Mouse (Mus musculus): ENCODE measurements around the gene Zgrf1.
A peak's percentile ranks its signal among the peaks of the same experiment; 100 is the strongest.

Gene Zgrf1

DNA sequence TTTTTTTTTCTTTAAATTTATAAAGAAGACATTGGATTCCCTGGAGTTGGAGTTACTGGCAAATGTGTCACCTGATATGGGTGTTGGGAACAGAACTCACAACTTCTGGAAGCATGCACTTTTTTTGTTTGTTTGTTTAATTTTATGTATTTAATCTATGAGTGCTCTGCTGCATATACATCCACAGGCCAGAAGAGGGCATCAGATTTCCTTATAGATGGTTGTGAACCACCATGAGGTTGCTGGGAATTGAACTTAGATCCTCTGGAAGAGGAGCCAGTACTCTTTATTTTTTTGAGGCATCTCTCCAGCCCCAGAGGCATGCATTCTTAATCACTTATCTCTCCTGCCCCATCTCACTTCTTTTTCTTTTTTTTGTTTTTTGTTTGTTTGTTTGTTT lies 4.9 kb downstream of the Zgrf1 start:
- no peak for DNase-seq (ENCODE audit: low spot score in 2 of 2)

DNA sequence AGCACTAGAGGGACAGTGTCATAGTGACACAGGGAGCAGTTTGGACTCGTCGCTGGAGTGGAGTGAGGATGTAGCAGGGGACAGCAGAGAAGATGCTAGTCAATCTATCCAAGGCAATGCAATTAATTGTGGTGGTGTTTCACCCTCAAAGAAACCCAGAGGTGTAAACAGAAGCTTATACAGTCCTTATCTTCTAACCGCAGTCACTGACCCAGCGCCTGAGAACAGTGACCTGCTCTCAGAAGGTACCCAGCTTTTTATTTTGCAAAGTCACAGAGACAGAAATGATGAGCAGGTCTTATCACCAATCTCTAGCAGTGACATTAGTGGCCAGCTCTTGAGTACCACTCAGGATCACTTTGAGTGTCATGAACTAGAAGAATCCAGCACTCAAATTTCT lies 9.7 kb downstream of the Zgrf1 start:
- no peak for DNase-seq (ENCODE audit: low spot score in 2 of 2)

DNA sequence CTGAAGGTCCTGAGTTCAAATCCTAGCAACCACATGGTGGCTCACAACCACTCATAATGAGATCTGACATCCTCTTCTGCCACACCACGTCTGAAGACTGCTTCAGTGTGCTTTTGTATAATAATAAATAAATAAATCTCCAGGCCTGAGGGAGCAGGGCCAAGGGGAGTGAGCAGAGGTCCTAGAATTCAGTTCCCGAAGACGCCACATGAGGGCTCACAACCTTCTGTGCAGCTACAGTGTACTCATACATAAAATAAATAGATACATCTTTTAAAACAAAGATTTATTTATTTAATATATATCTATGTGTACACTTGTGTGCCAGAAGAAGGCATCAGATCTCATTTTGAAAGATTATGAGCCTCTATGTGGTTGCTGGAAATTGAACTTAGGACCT lies 11.8 kb downstream of the Zgrf1 start:
- no peak for DNase-seq (ENCODE audit: low spot score in 2 of 2)

DNA sequence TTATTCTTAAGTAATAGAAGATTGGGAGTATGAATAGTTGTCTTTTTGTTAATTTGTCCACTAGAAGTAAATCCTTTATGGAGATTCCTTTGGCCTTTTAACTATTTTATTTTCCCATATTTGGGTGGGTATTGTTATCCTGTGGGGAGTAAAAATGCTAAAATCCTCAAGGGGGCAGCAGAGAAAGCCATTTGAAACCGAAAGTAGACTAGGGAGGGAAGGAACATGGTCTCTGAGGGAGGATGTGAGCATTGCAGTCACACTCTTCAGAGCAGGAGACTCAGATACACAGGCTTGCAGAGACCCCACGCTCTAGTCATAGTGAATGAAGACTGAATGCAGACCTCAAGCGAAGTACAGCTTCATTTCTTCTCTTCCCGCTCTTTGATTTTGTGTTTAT lies 19.3 kb downstream of the Zgrf1 start:
- peak; percentile 49 to 60 for DNase-seq (ENCODE audit: low spot score in 2 of 2)

DNA sequence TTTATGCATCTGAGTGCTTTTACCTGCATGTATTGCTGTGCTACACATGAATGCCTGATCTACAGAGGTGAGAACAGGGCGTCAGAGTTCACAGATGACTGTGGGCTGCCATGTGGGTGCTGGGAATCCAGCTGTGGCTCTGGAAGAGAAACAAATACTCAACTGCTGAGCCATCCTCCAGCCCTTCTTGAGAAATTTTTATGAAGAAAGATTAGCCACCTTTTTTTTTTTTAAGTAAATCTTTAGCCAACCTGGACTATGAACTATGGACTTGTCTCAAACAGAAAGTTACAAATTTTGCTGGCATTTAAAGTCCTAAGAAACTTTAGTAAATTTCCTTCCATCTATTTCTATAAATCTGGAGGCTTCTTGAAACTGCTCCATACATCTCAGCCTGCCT lies 43.8 kb downstream of the Zgrf1 start:
- no peak for DNase-seq (ENCODE audit: low spot score in 2 of 2)

DNA sequence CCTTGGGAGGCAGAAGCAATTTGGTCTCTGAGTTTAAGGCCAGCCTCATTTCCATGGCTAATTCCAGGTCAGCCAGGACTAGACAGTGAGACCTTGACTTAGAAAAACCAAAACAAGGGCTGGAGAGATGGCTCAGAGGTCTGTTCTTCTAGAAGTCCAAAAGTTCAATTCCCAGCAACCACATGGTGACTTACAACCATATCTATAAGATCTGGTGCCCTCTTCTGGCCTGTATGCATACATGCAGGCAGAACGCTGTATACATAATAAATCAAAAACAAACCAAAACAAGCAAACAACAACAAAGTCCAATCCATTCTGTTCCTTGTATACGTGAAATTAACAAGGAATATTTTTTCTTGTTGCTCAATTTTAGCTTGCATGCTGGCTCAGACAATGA lies 54.8 kb downstream of the Zgrf1 start:
- no peak for DNase-seq (ENCODE audit: low spot score in 2 of 2)

DNA sequence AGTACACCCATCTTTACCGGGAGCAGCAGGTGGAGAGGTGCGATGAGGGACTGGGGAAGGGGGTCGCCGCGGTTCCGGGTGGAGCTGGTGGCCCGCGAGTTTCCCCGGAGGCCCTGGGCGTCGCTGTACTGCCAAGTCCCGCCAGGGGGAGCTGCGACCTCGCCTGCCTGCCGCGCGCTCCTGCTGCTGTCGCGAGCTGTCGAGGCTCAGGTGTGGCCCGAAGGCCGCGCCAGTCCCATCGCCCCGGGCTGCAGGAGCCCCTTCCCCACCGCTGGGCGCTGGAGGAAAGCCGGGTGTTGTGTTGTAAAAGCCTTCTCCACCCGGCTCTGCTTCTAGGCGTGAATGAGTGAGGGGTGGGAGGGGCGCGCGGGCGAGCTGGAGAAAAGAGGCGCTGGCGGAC lies 72.0 kb downstream of the Zgrf1 start:
- peak in 1 of 2 experiments; percentile 31 for DNase-seq (ENCODE audit: low spot score in 2 of 2)

DNA sequence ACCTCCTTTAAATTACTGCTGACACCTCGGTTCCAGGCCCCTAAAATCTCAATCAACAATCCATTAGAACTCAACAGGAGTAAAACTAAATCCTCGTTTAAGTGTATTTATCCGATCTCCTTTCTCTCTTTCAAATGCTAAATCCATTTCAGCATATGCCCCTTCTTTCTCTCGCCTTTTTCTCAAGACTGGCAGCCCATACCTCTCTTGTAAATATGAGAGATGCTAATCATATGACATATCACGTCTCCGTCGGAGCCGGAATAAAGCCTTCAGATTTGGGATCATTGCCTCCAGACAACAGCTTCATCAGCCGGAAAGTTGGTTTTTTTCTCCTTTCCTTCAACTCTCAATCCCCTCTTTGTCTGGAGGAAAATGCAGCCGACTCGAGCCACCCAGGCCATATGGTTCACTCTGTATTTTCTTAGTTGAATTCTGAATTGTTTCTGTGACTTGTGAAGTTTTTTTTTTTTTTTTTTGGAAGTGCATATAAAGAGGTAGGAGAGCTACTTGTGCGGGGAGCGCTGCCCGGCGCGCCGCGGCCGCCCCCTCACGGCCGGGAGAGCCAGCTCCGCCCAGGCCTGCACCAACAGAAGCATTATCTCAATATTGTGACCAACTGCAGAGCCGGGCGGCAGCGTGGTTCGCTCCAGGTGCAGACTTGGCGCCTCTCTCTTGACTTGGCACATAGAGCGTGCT lies 72.6 kb downstream of the Zgrf1 start:
- no peak for DNase-seq (ENCODE audit: low spot score in 2 of 2)

DNA sequence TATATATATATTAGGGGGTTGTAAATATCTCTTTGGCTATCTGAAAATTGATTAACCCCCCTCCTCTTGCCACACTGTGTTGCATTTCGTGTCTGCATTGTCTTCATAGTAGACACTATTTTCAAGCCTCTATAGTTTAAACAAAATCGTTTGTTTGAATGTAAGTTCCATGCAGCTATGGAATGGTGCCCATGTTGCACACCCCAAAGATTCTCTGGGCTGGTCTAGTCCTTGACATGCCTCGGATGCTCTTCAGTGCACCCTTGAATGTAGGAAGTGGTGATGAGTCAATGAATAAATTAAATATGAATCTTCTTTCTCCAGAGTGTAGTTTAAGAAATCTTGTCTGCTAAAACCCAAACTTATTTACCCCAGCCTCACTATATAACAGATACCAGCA lies 73.2 kb downstream of the Zgrf1 start:
- no peak for DNase-seq (ENCODE audit: low spot score in 2 of 2)

DNA sequence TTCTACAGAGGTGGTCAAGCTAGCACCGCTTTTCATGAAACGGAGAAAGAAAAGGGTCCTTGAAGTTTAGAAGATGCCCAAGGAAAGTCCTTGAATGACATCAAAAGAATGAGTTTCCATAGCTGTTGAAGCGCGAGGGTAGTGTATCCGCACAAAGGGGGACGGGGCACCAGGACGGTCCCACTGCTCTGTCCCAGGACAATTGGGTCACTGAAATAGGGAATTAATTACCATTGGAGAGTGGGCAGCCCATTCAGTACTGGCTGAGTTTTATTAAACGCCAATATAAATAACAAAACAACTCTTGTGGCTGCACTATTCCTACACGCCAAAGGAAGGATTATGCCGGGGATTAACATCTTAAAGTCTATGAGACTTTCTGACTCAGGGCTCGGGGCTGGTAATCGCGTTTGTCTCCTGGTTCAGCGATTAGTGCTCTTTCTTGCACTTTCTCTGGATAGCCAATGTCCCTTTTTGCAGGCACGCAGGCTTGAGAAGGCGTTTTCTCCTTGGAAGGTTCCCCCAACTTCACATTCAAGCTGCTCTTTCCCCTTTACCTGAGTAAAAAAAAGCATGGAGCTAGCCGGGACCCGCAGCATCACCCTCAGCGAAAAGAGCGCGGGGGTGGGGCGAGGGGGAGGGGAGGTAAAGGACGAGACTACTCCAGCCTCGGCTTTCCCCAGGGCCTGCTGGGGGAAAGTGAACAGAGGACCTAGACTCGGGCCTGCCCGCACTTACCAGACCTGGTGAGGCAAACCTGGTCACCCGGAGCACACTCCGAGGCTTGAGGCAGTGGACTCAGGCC lies 74.1 kb downstream of the Zgrf1 start:
- no peak for DNase-seq (ENCODE audit: low spot score in 2 of 2)

DNA sequence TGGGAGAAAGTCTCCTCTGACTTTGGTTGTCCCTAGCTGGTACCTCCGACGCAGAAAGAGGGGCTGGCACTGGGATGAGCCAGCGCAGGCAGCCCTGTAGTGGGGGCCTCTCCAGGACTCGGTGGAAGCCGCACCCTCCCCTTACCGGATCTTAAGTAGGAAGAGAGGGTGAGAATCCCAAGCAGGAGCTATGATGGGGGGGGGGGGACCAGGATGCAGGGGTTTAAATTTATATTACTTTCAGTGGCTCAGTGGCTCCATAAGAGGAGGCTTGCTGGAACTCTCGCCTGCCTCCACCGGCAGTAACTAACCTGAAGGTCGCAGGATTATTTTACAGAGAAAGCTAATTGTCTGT lies 74.6 kb downstream of the Zgrf1 start:
- no peak for DNase-seq (ENCODE audit: low spot score in 2 of 2)

DNA sequence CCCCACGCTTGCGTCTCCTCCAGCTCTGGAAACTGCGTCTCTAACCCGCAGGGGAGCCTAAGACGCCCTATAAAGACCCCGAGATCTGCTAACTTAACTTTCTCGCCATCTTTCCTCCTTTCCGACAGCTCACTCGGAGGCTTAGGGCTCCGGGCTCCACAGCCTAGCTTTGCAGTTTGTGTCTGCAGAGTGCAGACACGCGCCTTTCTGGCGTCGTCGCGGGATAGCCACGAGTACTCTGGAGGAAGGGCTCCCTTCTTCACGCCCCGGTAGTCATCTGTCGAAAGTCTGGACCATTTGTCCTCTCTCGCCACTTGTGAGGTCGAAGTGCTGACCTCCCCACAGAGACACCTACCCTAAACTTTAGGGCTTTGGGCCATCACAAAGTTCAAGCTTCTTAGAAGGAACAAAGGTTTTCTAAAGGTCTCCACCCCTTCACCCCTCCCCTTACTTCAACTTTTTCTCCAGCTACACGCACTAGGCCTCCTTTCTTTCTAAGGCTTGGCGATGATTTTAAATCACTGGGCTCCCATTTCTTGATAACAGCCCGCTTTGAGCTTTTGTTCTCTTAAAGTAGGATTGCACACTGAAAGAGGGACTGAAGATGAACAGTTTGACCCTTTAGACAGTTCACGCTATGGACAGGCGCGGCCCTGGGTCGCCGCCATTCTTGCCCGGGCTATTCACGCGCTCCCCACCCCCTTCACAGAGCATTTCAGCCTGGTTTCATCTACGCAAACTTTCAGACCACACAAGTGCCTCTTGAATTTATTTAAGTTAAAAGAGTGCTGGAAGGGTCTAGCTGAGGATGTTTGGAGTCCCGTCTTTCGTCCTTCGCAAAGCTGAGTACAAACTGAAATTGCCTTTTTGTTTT lies 75.3 kb downstream of the Zgrf1 start:
- no peak for DNase-seq (ENCODE audit: low spot score in 2 of 2)

DNA sequence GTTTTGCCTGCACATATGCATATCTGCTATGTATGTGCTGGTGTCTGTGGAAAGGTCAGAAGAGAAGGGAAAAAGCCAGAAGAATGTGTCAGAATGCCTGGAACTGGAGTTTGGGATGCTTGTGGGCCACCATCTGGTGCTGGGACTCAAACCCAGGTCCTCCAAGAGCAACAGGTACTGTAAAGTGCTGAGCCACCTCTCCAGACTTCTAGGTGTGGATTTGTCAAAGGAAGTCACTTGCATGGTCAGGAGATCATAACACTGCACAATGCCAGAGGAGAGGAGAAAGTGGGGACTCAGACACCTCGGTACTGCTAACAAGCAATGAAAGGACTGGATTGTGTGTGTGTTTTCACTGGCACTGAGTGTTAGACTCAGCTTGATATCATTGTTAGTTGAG lies 76.9 kb downstream of the Zgrf1 start:
- DNase-seq (ENCODE audit: low spot score in 2 of 2): no peak

DNA sequence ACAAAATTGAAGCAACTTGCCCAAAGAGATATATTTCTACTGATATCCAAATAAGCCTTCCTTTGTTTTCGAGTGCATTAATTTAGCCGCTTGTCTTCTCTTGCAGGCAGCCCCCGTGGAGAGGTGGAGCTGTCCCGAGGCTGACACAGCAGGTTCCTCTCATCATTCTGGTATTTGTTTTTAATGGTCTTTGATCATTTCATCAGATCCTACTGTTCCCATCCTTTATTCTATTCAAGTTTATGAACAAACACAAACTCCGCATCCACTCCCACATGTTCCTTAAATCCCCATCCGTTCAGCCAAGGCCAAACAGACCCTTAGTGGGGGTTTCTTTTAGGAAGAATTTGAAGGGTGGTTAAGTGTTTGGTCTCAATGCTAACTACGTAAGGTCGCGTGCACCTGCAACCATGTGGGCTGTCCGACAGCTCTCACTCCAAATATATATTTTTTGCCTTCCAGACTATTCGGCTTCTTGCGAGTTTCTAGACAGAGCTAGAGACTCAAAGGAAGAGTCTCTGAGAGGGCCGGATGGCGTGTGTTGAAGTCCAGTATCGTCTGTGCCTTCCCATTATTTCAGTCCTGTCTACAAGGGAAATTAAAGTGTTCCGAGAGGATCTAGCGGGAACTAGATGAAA lies 77.6 kb downstream of the Zgrf1 start:
- no peak for DNase-seq (ENCODE audit: low spot score in 2 of 2)

DNA sequence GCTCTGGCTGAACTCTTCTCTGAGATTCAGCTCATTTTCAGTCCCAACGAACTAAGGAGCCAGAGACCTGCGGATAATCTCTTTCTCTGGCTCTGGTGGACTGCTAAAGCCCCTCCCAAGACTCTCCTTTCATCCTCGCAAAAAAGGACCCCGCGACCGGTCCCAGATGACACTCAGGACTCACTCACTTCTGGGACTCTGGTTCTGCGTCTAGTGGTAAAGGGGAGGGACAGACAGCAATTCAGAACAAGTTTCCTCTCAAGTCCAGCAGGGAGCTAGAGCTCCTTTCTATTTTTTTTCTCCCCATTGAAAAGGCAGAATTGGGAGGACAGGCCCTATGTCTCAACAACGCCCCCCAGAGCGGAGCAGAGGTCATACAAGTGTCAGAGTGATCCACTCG lies 78.3 kb downstream of the Zgrf1 start:
- no peak for DNase-seq (ENCODE audit: low spot score in 2 of 2)

DNA sequence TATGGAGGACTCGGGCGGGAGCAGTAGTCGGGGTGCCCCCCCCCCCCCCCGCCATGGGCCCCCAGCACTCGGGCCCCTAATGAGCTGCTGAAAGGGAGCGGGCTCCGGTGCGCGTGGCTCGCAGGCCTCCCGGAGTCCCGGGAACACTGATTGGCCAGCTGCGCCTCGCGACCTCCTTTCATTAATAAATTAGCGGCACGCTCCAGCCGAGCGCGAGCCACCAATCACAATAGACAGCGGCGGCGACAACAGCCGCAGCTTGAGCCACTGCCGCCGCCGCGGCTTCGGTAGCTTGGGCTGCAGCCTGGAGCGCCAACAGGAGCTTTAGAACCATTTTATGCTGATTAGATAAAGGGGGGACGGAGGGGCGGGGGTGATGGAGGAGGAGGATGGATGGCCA lies 79.2 kb downstream of the Zgrf1 start:
- peak in 1 of 2 experiments; percentile 9 for DNase-seq (ENCODE audit: low spot score in 2 of 2)

DNA sequence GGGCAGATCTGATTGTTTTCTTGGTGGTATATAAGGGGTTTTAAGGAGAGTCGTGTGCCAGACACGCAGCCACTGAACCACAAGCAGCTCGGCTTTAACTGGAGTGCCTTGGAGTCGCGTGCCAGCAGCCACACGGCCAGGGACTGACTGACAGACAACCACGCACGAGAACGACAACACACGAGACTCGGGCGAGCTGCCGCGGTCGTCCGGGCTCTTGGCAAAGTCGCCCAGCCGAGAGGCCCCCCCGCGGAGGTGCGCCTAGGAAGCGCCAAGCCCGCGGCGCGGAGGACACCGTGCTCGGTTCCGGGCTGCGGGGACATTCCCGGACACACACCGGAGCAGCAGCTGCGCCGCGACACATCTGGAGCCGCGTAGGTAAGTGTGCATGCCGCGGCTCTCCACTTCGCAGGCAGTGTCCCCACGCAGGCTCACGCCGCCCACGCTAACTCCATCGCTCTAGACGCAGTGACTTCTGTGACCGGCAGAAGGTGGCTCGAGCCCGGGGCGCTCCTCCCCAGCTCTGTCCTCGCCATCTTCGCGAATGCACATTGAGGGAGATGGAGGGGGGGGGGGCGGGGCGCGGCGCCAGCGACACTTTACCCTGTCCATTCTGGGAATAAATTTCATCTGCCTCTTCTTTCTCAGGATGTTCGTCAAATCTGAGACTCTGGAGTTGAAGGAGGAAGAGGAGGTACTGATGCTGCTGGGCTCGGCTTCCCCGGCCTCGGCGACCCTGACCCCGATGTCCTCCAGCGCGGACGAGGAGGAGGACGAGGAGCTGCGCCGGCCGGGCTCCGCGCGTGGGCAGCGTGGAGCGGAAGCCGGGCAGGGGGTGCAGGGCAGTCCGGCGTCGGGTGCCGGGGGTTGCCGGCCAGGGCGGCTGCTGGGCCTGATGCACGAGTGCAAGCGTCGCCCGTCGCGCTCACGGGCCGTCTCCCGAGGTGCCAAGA lies 80.1 kb downstream of the Zgrf1 start, which contains the start of gene Neurog2:
TSS of gene Neurog2 (plus strand) at position 56 of the 953 bp plus-strand sequence.
- no peak for DNase-seq (ENCODE audit: low spot score in 2 of 2)

DNA sequence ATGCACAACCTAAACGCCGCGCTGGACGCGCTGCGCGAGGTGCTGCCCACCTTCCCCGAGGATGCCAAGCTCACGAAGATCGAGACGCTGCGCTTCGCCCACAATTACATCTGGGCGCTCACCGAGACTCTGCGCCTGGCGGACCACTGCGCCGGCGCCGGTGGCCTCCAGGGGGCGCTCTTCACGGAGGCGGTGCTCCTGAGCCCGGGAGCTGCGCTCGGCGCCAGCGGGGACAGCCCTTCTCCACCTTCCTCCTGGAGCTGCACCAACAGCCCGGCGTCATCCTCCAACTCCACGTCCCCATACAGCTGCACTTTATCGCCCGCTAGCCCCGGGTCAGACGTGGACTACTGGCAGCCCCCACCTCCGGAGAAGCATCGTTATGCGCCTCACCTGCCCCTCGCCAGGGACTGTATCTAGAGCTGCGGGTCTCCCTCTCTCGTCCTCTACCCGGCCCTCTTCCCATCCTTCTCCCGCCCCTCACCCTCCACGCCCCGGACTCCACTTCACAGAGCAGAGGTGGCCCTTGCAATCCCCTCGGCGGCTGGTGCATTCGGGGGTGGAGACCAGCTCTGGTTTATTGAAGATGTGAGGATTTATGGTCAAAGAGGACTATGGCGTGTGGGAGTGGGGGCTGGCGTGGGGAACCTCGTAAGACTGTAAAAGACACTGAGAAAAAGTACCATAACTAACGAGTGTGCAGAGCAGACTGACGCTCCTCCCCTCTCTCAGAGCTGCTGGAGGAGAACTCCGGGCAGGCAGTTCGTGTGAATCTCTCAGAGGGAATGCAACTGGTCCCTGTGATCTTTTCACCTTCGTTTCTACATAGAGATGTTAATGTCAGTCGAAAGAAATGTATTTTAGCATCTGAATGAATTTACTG lies 81.1 kb downstream of the Zgrf1 start:
- DNase-seq (ENCODE audit: low spot score in 2 of 2): peak; percentile 23 to 45

DNA sequence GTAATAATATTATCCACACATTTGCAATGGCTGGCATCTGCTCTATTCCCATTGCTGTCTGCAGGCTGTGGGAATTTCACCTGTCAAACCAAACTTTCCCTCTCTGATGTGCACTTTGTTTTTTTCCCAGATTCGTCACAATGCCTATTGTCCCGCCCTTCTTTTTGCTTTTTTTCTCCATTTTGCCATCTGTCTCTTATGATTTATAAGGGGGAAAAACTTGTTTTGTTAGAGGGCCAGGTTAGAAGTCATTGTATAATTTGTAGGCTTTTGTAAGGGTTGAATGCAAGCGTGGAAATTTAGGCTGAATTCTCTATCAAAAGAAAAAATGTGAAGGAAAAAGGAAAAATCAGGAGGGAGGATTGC lies 81.7 kb downstream of the Zgrf1 start:
- DNase-seq (ENCODE audit: low spot score in 2 of 2): no peak

All from heart, adult 9 months (tissue).